Mouse (Mus musculus) adipocyte (in vitro differentiated cells): ENCODE data around the gene Clpp.
A peak's percentile ranks its signal among the peaks of the same experiment; 100 is the strongest.

Experiments
- DNase-seq: peaks from one replicate; pipeline ENCODE4 v3.0.0-alpha.2; 2016; ENCODE audit warnings: low spot score

The Clpp gene

DNA sequence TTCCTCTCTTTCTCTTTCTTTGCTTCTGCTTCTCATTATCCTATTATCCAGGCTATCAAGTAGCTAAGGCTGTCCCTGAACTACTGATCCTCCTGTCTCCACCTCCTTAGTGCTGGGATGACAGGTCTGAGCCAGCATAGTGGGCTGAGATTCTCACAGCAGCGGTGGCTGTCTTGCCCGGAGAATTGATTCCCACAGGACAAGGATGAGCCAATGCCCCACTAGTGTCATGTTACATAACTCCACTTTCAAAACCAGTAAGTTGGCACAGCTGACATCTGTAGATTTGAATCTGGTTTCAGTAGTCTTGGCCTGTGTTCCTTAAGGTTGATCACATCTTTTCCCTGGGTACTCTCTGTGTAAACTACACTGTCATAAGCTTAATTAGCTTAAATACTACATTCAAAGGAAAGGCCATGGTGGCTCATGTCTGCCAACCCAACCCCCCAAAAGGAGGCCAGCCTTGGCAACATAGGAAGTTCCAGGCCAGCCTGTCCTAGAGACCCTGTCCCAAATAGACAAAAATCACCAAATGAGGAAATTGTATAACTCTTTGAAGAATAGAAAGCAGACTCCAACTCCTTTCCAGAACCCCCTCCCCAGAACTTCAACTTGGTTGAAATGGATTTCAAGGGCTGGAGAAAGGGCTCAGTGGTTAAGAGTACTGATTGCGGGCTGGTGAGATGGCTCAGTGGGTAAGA, 3.9 kb upstream of the Clpp start:
- peak; percentile 78 for DNase-seq

DNA sequence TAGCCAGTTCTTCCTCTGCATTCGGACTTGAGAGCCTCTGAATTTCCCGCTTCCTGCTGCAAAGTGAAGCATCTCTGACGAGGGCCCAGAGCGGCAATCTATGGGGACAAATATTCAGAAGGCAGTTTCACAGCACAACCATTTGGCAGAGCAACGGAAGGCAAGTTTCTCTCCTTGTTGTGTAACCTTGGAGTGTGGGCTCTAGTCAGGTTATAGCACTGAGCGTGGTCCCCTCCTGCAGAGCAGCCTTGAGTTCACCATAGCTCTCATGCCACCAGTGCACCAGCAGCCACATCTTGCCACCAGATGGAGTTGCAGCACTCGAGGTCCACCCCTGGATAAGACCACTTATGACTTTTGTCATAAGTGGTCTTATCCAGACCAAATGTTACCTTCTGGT, 1.7 kb upstream of the Clpp start:
- DNase-seq = no peak

DNA sequence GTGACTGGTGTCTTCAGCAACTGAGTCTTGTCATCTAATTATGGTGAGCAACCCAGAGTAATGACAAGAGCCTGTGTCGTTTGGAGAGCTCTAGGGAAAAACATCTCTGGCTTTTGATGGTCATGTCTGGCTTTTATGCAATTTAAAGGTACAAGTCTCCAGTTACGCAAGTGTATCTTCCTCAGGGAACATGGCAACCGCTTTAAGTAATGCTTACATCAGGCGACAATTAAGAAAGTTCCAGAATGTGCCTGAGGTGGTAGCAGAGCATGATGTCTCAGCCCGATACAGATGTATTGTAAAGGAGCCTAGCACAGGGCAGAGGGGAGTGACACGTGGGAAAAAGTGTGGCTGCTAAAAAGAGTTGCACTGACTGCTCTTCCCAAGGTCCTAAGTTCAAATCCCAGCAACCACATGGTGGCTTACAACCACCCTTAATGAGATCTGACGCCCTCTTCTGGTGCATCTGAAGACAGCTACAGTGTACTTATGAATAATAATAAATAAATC, 1.1 kb upstream of the Clpp start:
- no peak for DNase-seq

DNA sequence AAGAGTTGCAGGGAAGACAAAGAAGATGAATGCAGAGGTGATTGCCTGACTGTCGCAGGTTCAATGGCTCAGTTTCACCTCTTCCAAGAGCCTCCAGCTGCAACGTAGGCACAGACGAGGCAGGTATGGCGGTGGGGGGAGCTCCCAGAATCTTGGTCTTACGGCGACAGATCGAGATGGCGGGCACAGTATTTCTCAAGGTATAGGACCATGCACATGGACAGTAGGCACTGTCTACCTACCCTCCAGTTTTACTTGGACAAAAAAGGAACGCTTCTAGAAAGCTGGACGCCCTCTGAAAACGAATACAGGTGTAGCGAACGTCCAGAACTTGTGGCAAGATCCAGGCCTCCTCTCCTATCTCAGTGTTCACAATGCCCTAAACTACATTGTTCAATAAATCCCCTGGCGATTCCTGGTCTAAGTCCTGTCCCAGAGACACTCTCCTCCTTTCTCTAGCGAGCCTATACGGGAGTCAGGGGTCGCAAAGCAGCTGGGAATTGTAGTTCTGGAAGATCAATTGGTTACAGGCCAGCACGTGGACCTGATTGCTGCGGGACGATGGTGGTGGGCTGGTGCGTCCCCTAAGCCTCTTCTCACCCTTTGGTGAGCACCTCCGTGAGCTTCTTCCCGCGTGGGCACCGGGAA, 514 bp upstream of the Clpp start:
- no peak for DNase-seq

DNA sequence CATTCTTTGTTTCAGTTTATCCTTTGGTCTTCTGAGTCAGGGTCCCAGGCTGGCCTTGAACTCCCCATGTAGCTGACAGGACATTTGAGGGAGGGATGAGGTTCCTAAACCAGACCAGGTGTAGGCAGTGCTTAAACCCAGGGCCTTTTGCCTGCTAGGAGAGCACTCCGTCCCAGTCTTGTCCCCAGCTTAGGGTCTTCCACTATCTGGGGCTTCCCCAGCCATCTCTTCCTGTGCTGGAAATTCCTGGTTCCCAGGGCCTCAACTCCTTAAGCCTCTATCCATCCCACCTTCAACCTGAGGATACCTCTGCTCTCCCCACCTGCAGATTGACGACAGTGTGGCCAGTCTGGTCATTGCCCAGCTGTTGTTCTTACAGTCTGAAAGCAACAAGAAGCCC, 861 bp downstream of the Clpp start:
- no peak for DNase-seq

DNA sequence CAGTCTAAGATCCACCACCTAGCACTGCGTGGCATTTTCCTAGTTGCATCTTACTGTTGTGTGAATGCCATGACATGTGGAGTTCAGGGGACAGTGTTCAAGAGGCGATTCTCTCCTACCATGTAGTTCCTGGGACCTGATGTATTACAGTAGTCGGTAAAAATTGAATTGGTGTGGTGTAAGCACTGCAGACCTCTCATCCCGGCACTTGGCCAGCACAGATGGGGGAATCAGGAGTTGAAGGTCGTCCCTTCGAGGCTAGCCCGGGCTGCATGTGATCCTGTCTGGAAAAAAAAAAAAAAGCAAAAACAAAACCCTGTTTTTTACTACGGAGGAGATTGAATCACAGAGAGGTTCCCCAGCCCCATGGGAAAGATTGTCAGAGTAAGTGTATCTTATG, 4.9 kb downstream of the Clpp start:
- no peak for DNase-seq

DNA sequence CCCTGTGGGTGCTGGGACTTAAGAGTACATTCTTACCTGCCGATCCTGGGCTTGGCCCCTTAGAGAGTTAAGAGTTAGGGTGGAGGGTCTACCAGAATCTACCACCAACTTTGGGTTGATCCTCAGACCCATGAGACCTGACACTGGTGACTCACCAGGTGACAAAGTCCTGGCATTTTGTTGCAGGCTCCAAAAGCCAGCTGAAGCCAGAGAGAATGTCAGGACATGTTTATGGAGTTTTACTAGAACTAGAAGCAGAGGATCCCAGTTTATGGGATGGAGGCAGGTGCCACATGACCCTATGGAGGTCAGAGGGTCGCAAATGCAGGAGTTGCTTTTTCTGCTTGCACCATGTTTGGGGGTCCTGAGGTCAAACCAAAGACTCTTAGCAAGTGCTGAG, 6.4 kb downstream of the Clpp start:
- no peak for DNase-seq

DNA sequence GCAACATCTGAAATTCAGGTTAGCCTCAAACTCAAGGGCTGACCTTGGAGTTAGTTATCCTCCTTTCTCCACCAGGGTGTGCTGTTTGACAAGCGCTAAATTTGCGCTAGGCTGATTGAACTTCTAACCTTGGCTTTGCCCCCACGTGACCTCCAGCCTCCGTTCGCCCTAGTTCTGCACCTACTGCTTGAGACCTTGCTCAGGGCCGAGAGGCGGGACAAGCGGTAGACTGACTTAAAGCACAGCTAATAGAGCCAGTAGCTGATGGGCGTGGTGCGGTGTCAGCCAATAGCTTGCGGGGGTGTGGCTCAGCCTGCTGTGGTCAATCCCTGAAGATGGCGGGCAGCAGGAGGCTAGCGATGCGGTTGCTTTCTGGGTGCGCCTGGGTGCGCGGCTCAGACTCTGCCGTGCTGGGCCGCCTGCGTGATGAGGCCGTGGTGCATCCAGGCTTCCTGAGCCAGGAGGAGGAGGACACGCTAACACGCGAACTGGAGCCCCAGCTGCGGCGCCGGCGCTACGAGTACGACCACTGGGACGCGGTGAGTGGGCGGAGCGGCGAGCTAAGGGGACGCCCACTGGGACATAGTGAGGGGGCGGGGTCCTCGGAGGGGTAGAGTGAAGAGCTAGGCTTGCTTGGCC, 7.0 kb downstream of the Clpp start, which contains the start of gene Alkbh7:
TSS of gene Alkbh7 (plus strand) at position 311 of the 639 bp plus-strand sequence.
- peak; percentile 98 for DNase-seq

DNA sequence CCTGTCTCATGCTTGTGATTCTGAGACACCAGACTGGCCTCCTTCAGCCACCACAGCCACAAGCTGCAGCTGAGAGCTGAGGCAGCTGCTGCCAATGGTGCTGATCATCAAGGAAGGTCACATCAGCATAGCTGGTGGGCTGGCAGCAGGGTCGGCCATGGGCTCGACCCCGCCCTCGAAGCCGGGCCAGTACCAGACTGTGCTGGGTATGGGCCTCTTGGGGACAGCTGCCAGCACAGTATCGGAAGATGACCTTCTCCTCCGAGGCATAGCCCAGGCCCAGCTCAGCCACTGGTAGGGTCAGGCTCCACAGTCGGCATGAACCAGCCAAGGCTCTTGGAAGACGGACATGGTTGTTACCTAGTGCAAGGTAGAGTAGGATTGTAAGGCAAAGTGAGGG, 9.3 kb downstream of the Clpp start:
- DNase-seq = no peak

DNA sequence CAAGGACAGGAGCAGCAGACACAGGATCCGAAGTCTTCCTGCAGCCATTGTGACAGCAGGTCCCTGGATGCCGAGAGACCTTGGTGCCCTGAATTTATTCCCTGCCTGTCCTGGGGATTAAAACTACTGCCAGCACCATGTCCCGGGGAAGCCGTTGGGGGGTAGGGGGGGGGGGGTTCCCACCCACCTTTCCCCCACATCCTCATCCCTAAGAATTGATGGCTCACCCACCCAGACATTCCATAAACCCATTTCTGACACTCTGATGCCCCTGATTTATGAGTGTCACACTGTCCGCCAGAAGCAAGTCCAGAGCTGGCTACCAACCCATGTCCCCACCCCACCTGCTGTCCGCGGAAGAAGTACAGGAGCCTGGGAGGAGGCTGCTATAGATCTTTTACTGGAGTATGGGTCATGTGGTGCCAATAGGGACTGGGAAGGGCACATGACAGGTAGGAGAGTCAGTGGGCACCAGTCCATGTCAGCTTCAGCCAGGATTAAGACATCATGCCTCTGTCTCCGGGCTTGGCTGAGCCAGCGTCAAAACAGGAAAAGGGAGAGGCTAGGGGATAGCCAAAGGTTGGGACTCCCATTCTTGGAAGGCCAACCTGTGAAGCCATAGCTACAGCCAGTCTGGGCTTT, 10.0 kb downstream of the Clpp start, which contains the start of gene Pspn:
TSS of gene Pspn (minus strand) at position 51 of the 642 bp plus-strand sequence.
- DNase-seq = no peak

DNA sequence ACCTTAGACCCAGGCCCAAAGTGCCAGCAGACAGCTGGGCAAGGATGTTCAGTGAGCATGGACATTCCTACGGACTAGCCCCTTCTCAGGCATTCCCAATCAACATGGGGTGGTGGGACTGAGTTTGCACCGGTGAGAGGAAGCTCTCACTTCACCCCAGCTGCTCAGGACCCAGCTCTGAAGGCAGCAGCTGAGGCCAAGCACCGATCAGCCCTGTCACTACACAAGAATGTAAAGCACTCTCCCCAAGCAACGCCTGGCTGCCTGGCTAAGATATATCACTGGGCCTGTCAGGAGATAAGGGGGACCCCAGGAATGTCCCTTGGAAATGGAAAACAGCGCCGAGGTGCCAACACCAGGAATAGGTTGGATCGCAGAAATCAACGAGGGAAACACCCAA, 11.1 kb downstream of the Clpp start:
- DNase-seq = no peak

DNA sequence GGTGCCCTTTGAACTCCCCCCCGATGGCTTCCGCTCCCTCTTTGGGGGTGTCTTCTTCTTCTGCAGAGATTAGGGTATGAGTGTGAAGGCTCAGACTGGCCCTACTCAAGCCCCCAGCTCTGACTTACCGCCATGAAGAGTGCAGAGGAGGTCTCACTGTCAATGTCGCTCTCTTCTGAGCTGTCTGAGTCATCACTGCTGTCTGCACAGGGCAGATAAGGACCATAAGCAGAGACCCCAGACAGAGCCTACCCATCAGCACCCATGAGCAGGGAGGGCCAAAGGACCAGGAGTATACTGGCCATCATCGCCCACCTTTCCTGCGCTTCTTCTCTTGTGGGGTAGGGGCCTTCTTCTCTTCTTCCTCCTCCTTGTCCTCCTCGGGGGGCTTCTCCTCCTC, 13.9 kb downstream of the Clpp start:
- DNase-seq = no peak

DNA sequence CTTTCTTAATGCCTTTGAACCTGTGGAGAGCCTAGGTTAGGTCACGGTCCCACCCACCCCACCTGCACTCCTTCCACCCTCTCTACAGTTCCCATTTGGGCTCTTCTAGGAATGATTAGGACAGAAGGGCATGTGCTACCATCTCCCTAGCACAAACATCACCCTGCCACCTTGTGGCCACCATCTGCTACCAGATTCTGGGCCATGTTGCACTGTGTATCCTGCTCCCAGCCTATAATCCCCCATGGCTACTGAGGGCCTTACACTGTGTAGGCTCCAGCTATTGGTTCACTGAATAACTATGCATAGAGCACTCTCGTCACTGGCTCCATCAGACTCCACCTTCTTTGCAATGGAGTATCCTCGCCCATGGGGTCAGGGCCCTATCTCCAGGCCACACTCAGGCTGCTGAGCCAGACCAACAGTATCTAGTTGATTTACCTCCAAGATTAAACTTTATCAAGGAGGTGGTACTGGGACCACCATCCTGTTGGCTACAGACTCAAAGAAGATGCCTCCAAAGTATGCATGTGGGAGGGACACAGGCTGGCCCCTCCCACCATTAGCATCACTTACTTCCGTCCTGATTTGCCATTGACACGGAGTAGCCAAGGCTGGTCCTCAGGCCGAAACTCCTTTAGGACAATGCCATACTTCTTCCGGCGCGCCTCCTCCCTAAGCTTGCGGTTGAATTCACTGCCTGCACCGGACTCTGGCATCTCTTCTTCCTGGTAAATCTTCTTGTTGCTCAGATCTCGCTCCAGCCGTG, 17.2 kb downstream of the Clpp start:
- DNase-seq = peak; percentile 45

DNA sequence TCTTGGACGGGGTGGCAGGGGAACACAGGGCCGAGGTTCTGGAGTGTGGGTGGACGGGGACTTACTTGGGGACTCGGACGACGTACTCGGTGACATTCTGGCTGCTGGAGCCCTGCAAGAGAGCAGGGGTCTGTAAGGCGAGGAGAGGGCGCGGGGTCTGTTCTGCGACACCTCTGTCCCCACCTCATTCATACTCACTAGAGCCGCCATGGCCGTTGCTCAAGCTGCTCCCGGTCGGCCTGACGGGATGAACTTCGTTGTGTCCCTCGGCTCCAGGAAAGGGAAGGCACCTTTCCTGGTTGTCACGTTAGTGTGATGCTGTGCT, 20.8 kb downstream of the Clpp start:
- DNase-seq = no peak

DNA sequence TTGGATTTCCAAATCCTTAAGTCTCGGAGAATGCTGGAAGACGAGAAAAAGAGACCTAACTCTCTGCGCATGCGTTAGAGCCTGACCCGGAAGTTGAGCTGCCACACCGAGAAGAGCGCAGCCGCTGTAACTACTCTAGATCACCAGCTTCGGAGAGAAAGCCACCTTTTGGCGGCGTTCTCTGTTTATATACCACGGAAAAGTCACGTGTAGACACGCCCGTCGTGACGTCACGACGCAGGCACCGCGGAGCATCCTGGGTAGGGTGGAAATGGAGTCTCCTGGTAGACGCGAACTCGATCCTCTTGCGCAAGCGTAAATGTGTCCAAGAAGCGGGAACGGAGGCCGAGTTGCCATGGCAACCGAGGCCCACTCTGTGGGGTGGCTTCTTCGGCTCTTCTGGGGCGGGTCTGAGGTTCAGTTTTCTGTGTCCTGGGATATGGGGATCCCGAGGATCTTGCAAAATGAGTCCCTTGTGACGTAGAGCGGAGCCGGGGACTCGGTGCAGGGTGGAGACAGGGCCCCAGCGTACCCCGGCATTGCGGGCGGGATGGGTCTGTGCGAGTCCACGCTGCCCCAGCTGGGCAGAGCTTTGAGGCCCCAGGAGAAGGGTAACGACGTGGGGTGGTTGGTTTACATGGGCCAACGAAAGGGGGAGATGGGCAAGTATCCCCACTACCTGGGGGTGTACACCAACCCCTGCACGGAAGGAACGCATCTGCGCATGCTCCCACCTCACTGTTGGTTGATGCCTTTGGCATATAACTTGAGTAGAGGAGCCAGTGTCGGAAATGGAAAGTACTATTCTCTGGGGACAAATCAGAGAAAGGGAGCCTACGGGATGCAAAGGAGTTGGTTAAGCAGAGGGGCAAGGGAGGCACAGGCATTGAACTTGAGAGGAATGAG, 21.4 kb downstream of the Clpp start, which contains the start of the genes Gtf2f1 and Gm17949:
TSS of gene Gtf2f1 (minus strand) at position 53 of the 906 bp plus-strand sequence.
TSS of gene Gm17949 (plus strand) at position 234 of the 906 bp plus-strand sequence.
- peak; percentile 100 for DNase-seq

DNA sequence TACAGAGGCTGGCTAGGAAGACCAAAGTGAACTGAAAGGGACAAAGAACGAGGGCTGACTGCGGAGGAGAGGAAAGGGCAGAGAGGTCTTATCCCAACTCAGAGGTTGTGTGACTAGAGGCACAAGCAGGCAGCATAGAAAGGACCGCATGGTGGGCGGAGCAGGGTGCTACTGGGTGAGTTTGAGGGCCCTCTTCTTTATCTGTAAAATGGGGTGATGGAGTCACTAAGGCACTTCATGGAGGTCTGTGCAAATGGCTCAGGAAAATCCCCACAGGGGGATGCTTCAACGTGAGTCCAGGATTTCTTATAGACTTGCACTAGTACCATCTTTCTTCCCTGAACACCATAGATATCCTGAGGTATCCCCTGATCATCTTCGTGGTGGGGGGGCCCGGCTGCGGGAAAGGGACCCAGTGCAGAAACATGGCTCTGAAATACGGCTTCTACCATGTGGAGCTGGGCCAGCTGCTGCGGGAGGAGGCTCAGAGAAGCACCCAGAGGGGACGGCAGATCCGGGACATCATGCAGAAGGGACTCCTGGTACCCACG, 22.2 kb downstream of the Clpp start:
- no peak for DNase-seq

DNA sequence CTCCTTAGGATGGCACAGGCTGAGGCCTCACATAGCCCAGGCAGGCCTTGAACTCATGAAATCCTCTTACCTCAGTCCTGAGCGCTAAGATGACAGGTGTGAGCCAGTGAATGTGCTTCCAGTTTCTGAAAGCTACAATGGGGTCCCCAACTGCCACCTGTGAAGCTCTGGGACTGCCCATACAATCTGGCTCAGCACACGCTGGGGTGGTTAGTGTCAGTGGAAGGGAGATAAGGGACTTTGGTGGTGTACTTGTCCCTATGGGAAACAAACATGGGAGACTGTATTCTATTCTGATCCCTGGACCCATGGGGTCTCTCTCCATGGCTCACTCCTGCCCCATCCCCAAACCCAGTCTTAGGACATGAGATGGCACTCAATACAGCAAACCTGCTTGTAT, 29.6 kb downstream of the Clpp start:
- no peak for DNase-seq

DNA sequence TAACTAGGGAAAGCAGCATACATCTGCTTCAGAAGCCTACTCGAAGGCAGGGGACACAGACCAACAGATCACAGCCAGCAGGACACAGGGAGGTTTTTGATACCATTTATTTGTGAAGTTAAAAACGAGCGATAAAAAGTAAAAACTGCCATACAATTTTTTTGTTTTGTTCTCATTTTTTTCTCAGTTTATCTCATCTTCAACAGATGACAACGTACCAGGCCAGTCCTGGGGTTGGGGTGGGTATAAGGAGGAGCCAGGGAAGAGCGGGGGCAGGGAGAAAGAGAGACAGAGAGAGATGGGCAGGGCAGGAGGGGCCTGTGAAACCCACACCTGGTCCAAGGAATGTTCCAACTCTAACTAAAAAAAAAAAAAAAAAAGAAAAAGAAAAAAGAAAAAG, 30.9 kb downstream of the Clpp start:
- no peak for DNase-seq

DNA sequence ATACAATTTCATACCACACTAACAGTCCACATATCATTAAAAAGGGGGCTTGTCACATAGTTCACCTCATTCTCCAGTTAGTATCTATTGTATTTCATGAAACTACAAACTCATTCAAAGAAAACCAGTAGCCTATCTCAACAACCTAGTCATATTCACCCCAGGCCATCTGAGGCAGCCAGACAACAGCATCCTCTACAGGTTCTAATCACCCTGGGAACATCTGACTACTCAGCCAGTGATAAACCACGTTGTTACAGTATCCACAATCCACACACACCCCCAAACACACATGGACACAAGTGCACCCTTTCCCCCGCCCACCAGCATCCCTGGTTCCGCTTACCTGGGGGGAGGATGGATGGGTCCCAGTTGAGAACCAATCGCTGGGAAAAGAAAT, 37.4 kb downstream of the Clpp start:
- no peak for DNase-seq

DNA sequence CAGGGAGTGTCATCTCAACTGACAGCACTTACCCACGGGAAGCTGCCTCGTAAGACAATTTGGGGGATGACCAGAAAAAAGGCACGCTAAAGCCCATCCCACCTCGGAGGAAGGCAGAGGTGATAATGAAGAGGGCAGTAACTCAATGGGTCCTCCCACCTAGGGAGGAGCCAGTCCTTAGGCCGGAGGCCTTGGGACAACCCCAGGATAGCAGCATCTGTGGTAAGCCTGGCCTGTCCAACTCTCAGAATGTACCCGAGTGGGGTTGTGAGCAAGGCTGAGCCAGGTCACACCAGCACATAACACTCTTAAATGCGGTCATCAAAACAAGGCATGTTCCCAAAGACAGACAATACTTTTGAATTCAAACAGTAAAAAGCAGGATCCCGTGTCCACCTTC, 39.6 kb downstream of the Clpp start:
- peak; percentile 62 for DNase-seq
